Mouse (Mus musculus): ENCODE results near the gene 4921501E09Rik.

DNA sequence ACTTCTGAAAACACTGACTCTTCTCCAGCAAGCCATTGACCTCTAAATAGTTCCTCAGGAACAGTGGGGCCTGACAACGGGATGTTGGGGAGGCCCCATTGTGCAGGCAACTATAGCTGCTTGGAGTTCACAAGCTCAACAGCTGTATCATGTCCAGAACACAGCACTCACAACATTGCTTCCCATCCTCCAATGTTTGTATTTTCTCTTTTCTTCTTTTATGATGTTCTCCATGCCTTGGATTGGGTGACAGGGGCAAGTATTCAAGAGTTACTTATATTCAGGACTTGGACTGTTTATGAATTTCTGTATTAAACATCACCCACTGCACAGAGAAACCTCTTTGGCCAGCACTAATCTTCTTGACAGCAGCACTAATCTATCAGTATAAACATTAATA, 23.8 kb upstream of the 4921501E09Rik start:
- TF ChIP-seq CTCF (IDR thresholded peaks at IDR 0.05; ENCODE audit: control insufficient read depth, insufficient read depth, low read length) (no peak), POLR2A (IDR thresholded peaks at IDR 0.05; ENCODE audit: borderline replicate concordance, control insufficient read depth, low read depth, low read length) (no peak)
